Mouse (Mus musculus) ES-E14 (cell line): Measurements from ENCODE around the gene Zfx. TPM values are rescaled to one million over a fixed set of nuclear protein-coding genes. Genes with fewer than 3 reads are reported as not detected.

Source experiments
- DNase-seq: peaks from one replicate; pipeline ENCODE4 v3.0.0-alpha.2; 2013; ENCODE audit warnings: low read depth, low spot score
- H3K27ac ChIP-seq: 2 replicates; pipeline ENCODE4 v1.5.1; 2012; ENCODE audit warnings: low read depth, mild to moderate bottlenecking, low read length, moderate library complexity, mixed read lengths; ENCODE audit not compliant: poor library complexity, insufficient read depth, severe bottlenecking
- H3K36me3 ChIP-seq: 2 replicates; pipeline ENCODE4 v1.6.1; 2012; ENCODE audit warnings: mild to moderate bottlenecking, low read length, moderate library complexity, mixed read lengths; ENCODE audit not compliant: control insufficient read depth, poor library complexity, insufficient read depth, severe bottlenecking
- H3K4me1 ChIP-seq, 2 experiments: fragments of 150-350 bp in 1 of 2; sonication (generic) in 1 of 2; 2 replicates each; pipeline ENCODE4 v1.6.1; 2012; ENCODE audit warnings: low read length in 2 of 2, mild to moderate bottlenecking in 1 of 2, mixed read lengths in 1 of 2; ENCODE audit not compliant: control insufficient read depth in 2 of 2, insufficient read depth in 2 of 2, poor library complexity in 1 of 2
- H3K4me3 ChIP-seq, 2 experiments: fragments of 150-350 bp in 1 of 2; sonication (generic) in 1 of 2; 2 replicates each; pipeline ENCODE4 v1.5.1; 2012; ENCODE audit warnings: low read length in 2 of 2, low read depth in 1 of 2, mild to moderate bottlenecking in 1 of 2, mixed read lengths in 1 of 2; ENCODE audit not compliant: insufficient read depth in 1 of 2, poor library complexity in 1 of 2, severe bottlenecking in 1 of 2
- H3K9ac ChIP-seq: 2 replicates; pipeline ENCODE4 v1.6.1; 2012; ENCODE audit warnings: low read depth, mild to moderate bottlenecking, low read length, mixed read lengths; ENCODE audit not compliant: poor library complexity, insufficient read depth, severe bottlenecking
- H3K9me3 ChIP-seq: fragments of 150-350 bp; sonication (generic); 2 replicates; pipeline ENCODE4 v1.6.1; 2012; ENCODE audit warnings: low read depth, mild to moderate bottlenecking, low read length; ENCODE audit not compliant: control insufficient read depth, insufficient read depth
- CHD2 ChIP-seq: IDR thresholded peaks from 2 replicates; pipeline ENCODE4 v1.6.1; 2014; ENCODE audit warnings: mild to moderate bottlenecking, low read depth, low read length, inconsistent platforms
- HCFC1 ChIP-seq: IDR thresholded peaks from 2 replicates; pipeline ENCODE4 v1.6.1; 2012; ENCODE audit warnings: low read length, inconsistent platforms, borderline replicate concordance; ENCODE audit not compliant: insufficient read depth
- MAFK ChIP-seq: IDR thresholded peaks from 2 replicates; pipeline ENCODE4 v1.6.1; 2014; ENCODE audit warnings: mild to moderate bottlenecking, low read depth, low read length, inconsistent platforms; ENCODE audit not compliant: insufficient read depth
- ZC3H11A ChIP-seq: IDR thresholded peaks from 2 replicates; pipeline ENCODE4 v1.6.1; 2012; ENCODE audit warnings: low read depth, mild to moderate bottlenecking, inconsistent platforms, low read length, borderline replicate concordance
- ZNF384 ChIP-seq: IDR thresholded peaks from 2 replicates; pipeline ENCODE4 v1.6.1; 2012; ENCODE audit warnings: low read depth, low read length, inconsistent platforms
- in situ Hi-C, 2 experiments: fragments of 600-800 bp; cut with MboI; formaldehyde crosslinking; loops; one replicate each; pipeline ENCODE4 v1.15.1; 2025; ENCODE audit warnings: low sequenced_read_pairs in 2 of 2, inconsistent platforms in 1 of 2; ENCODE audit not compliant: unreplicated experiment in 2 of 2
- total RNA-seq: library from RNA; depleted of rRNA; stranded (reverse); fragments of 300-350 nt; gene quantifications from 2 replicates; pipeline ENCODE4 v1.2.3, GENCODE M21; 2012; rRNA removed

Zfx gene
- 21.8 and 27.2 TPM in 2 replicates for total RNA-seq

DNA sequence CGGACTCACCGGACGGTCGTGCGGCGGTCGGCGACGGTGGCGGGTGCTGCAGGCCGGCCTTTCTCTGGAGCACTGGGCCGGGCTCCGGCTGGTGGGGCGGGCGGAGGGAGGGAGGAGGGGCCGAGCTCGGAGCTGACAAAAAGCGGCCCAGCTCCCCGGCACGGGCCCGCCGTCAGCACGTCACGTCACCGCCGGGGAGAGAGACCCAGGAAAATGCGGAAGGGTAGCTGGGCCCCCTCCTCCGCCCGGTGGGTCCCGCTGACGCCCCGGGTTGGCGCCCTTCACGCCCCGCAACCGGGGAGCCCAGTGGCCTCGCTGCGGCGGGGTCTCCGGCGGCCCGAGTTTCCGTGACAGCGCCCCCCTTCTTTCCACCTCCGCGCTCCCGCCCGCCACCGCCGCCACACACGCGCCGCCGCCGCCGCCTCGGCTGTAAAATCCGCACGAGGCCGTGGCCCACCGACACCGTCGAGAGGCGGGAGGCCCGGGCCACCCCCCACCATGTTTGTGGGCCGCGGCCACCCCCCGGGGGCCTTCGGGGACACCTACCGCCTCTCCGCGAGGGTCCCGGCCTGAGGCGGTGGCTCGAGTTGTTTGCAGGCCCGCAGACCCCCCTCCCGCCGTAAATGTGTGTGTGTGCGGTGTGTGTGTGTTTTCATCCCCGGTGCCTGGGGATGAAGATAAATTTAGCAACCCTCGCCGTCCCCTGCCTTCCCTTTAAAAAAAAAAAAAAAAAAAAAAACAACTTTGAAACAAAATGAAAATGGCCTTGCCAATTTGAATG is at the start of gene Zfx:
Gene Zfx, minus strand, starts transcription at position 644 of the 781 bp plus-strand sequence.
- Histone ChIP-seq H3K4me3 (peak within 1 kb of the TSS; percentile 94 to 98), H3K27ac (peak within 1 kb of the TSS; percentile 98), H3K4me1 (peaks cover 0 to 2% of the 10 kb centered on the region in 2 experiments; a peak in 2 of 4 replicates), H3K9ac (peak within 1 kb of the TSS; percentile 100), H3K9me3 (no peaks in the 10 kb centered on the region), H3K36me3 (no peaks in the 10 kb centered on the region)
- in situ Hi-C loops: no loop called here
- no peak for DNase-seq
- TF ChIP-seq HCFC1: no peak
- TF ChIP-seq ZNF384: peak; percentile 51; the same call in 1 of the 2 replicates

DNA sequence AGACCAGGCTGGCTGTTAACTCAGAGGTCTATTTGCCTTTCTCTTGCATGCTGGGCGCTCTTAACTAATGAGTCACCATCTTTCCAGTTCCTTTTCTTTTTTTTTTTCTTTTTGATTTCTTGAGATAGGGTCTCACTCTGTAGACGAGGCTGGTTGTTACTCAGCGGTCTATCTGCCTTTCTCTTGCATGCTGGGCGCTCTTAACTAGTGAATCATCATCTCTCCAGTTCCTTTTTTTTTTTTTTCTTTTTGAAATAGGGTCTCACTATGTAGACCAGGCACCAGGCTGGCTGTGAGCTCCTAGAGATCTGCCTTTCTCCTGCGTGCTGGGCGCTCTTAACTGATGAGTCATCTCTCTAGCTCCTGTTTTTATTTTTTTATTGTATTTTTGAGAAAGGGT is 45.8 kb upstream of the Zfx start:
- H3K9ac ChIP-seq: no peak overlapping the region
- no peaks in the 10 kb centered on the region for H3K36me3 ChIP-seq
- H3K4me1 ChIP-seq: no peaks in the 10 kb centered on the region
- TF ChIP-seq ZNF384 (0 out of 2 replicates have a peak, but pooled peaks have one; percentile 42), ZC3H11A (no peak)
- DNase-seq: no peak
- no peak overlapping the region for H3K4me3 ChIP-seq
- H3K9me3 ChIP-seq: no peaks in the 10 kb centered on the region
- H3K27ac ChIP-seq: no peak overlapping the region
- in situ Hi-C loops: no loop called here

GRCm38 (mm10) chrX:94152251-94152830 is 28.8 kb upstream of the Zfx start:
- no peak overlapping the region for H3K9ac ChIP-seq
- H3K27ac ChIP-seq: no peak overlapping the region
- no peaks in the 10 kb centered on the region for H3K36me3 ChIP-seq
- in situ Hi-C loops: no loop called here
- H3K9me3 ChIP-seq: no peaks in the 10 kb centered on the region
- no peaks in the 10 kb centered on the region for H3K4me1 ChIP-seq
- no peak for DNase-seq
- TF ChIP-seq MAFK: no peak
- TF ChIP-seq ZC3H11A: no peak
- TF ChIP-seq CHD2: no peak
- no peak for TF ChIP-seq HCFC1
- TF ChIP-seq ZNF384: no peak
- no peak overlapping the region for H3K4me3 ChIP-seq

DNA sequence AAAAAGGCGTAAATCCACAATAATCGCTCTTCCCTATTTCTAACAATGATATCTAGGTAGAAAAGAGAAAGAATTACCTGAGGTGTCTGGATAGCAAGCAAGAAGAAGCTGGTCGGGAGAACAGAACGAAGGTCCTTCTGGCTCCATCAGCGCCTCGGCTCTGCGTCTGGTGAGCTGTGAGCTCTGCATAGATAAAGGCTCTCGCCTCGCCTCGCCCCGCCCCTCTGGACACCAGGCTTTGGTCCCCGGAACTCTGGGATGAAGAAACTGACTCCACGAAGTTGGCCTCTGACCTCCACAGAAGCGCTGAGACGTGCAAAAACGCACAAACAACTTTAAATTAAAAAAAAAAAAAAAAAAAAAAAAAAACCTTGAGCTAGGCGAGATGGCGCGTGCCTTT is 27.0 kb upstream of the Zfx start:
- Histone ChIP-seq H3K9ac (no peak overlapping the region), H3K36me3 (no peaks in the 10 kb centered on the region), H3K4me1 (no peaks in the 10 kb centered on the region), H3K4me3 (peak overlapping the region in 1 of 2 experiments; percentile 33; a peak in 2 of 4 replicates), H3K27ac (no peak overlapping the region), H3K9me3 (no peaks in the 10 kb centered on the region)
- no peak for TF ChIP-seq HCFC1
- TF ChIP-seq ZC3H11A: no peak
- TF ChIP-seq MAFK: no peak
- in situ Hi-C loops: no loop called here
- DNase-seq: no peak
